Mouse (Mus musculus) heart, postnatal 36 days (tissue): Measurements from ENCODE around the gene Ldb1. TPM values are rescaled to one million over a fixed set of nuclear protein-coding genes. Genes with fewer than 3 reads are reported as not detected.
"Not testable (repeated sequence)": the region's sequence is repeated elsewhere in the genome, so short reads cannot be mapped to it uniquely, and the experiment has no call there.

Experiments used
- DNase-seq, 2 experiments: peaks; one replicate each; pipeline ENCODE4 v3.0.0; 2021 to 2022
- intact Hi-C: fragments of 180-260 bp; cut with DNase I; formaldehyde crosslinking; loops from one replicate; pipeline ENCODE4 v1.15.1; 2025
- total RNA-seq, 2 experiments: library from RNA; stranded (reverse); gene quantifications; 2 replicates each; pipeline ENCODE4 v1.2.3; 2021

The Ldb1 gene
- total RNA-seq, 2 experiments from 2014 or later, result 38.4 to 52.4 TPM

- intact Hi-C loops, result no loop called here
Measured at GRCm38 (mm10) chr19:46030196-46030983, 14.6 kb downstream of the Ldb1 start.

GRCm38 (mm10) chr19:46029652-46030051, 15.4 kb downstream of the Ldb1 start:
- no peak for DNase-seq
- intact Hi-C loops, result no loop called here

More at GRCm38 (mm10) chr19:46030196-46030983, 14.6 kb downstream of the Ldb1 start:
- no peak for DNase-seq

GRCm38 (mm10) chr19:46028747-46029320, 16.2 kb downstream of the Ldb1 start:
- intact Hi-C loops, result no loop called here
- DNase-seq, result no peak

- peak in 1 of 2 experiments; percentile 26 for DNase-seq
- intact Hi-C loops, result no loop called here
Measured at GRCm38 (mm10) chr19:46026567-46026966, 18.4 kb downstream of the Ldb1 start.

GRCm38 (mm10) chr19:46024959-46025358, 20.1 kb downstream of the Ldb1 start:
- no peak for DNase-seq
- intact Hi-C loops, result no loop called here

GRCm38 (mm10) chr19:46016023-46016422, 29.0 kb downstream of the Ldb1 start:
- intact Hi-C loops, result no loop called here
- no peak for DNase-seq

- intact Hi-C loops, result loop anchor here (2.0 to 5.0 kb wide), 3 partner anchors 62 to 210 kb away; no protein-coding TSS in a partner anchor
- peak; percentile 85 to 92 for DNase-seq
Measured at GRCm38 (mm10) chr19:46014572-46015178, 30.3 kb downstream of the Ldb1 start.

- intact Hi-C loops, result loop anchor here (2.0 kb wide), 1 partner anchor 39 kb away; the partner anchor contains the start of genes Ldb1 and Pprc1
Measured at GRCm38 (mm10) chr19:46005680-46006079, 39.3 kb downstream of the Ldb1 start.

GRCm38 (mm10) chr19:46004814-46005466, 40.1 kb downstream of the Ldb1 start:
- no peak for DNase-seq
- intact Hi-C loops, result loop anchor here (2.0 kb wide), 1 partner anchor 40 kb away; the partner anchor contains the start of genes Ldb1 and Pprc1

More at GRCm38 (mm10) chr19:46005680-46006079, 39.3 kb downstream of the Ldb1 start:
- no peak for DNase-seq

GRCm38 (mm10) chr19:46003371-46004226, 41.4 kb downstream of the Ldb1 start, which contains the start of gene Hps6:
Gene Hps6 (plus strand): TSS chr19:46003508.
- DNase-seq, result peak; percentile 89 to 92
- intact Hi-C loops, result loop anchor here (2.0 kb wide), 1 partner anchor 41 kb away; the partner anchor contains the start of genes Ldb1 and Pprc1

GRCm38 (mm10) chr19:46002279-46002678, 42.7 kb downstream of the Ldb1 start:
- intact Hi-C loops, result no loop called here

GRCm38 (mm10) chr19:45999378-45999777, 45.6 kb downstream of the Ldb1 start:
- no peak for DNase-seq
- intact Hi-C loops, result no loop called here

More at GRCm38 (mm10) chr19:46002279-46002678, 42.7 kb downstream of the Ldb1 start:
- no peak for DNase-seq

- intact Hi-C loops, result no loop called here
Measured at GRCm38 (mm10) chr19:45998694-45999217, 46.3 kb downstream of the Ldb1 start.

GRCm38 (mm10) chr19:45997785-45998693, 47.0 kb downstream of the Ldb1 start, which contains the start of gene Armh3:
Gene Armh3 (minus strand): TSS chr19:45998488.
- DNase-seq, result peak; percentile 87 to 95
- intact Hi-C loops, result no loop called here

More at GRCm38 (mm10) chr19:45998694-45999217, 46.3 kb downstream of the Ldb1 start:
- no peak for DNase-seq

- intact Hi-C loops, result no loop called here
- no peak for DNase-seq
Measured at GRCm38 (mm10) chr19:45997365-45997764, 47.6 kb downstream of the Ldb1 start.

GRCm38 (mm10) chr19:45993981-45994737, 50.9 kb downstream of the Ldb1 start:
- no peak for DNase-seq
- intact Hi-C loops, result no loop called here

GRCm38 (mm10) chr19:45993441-45993840, 51.6 kb downstream of the Ldb1 start:
- DNase-seq, intact Hi-C loops: not testable (repeated sequence)
